Mouse (Mus musculus): ENCODE data around the gene Cdh4.

DNA sequence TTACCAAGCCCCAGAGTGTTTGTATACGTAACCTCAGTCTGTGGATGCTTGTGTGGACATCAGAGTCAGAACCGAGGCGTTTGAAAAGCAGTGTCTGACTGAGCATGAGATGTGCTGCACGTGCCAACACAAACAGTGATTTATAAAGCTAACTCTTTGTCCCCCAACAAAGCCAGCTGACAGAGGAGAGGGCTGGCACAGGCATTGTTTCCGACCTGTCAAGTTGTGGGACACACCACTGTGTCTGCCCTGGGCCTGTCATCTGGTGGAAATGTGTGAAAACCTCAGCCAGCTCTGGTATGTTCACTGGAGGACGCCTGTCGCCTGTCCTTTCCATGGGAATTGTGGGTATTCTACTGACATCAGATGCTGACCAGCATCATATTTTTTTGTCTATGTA lies 248.3 kb downstream of the Cdh4 start:
- no peak for TF ChIP-seq CTCF (IDR thresholded peaks at IDR 0.05; ENCODE audit: control insufficient read depth, insufficient read depth, insufficient replicate concordance, low read depth, low read length)
- TF ChIP-seq POLR2A (IDR thresholded peaks at IDR 0.05; ENCODE audit: control insufficient read depth, low read depth, low read length) = no peak

Data from testis, adult 2 months (tissue).